Mouse (Mus musculus) layer of hippocampus, postnatal 25 days (tissue): ENCODE results near the gene Lrrc32. TPM values are rescaled to one million over a fixed set of nuclear protein-coding genes. Genes with fewer than 3 reads are reported as not detected.

Source experiments
- DNase-seq, 2 experiments: peaks; one replicate each; pipeline ENCODE4 v3.0.0; 2022; ENCODE audit warnings: mixed read lengths in 2 of 2, low spot score in 1 of 2; ENCODE audit errors: extremely low spot score in 1 of 2
- total RNA-seq, 2 experiments: library from RNA; stranded (reverse); gene quantifications; 2 replicates each; pipeline ENCODE4 v1.2.3; 2021

The Lrrc32 gene
- total RNA-seq = 1 to 10 TPM; 2.7 to 3.8 TPM

- no peak for DNase-seq
These were observed at the start of gene Lrrc32 for GRCm38 (mm10) chr7:98489131-98489530. Gene Lrrc32 (plus strand): TSS chr7:98489283.

- no peak for DNase-seq
These were observed 49.1 kb upstream of the Lrrc32 start, which contains the start of gene Gucy2d for GRCm38 (mm10) chr7:98439956-98440466. Gene Gucy2d (plus strand): TSS chr7:98440416.

- no peak for DNase-seq
These were observed 42.2 kb upstream of the Lrrc32 start for GRCm38 (mm10) chr7:98446873-98447272.

GRCm38 (mm10) chr7:98447585-98448308 lies 41.3 kb upstream of the Lrrc32 start:
- DNase-seq = no peak

GRCm38 (mm10) chr7:98448309-98448630 lies 40.8 kb upstream of the Lrrc32 start:
- no peak for DNase-seq

- no peak for DNase-seq
These were observed 39.4 kb upstream of the Lrrc32 start for GRCm38 (mm10) chr7:98449696-98450095.

- DNase-seq = no peak
These were observed 34.5 kb upstream of the Lrrc32 start for GRCm38 (mm10) chr7:98454397-98455120.

GRCm38 (mm10) chr7:98460319-98460718 lies 28.8 kb upstream of the Lrrc32 start:
- DNase-seq = no peak

GRCm38 (mm10) chr7:98469089-98469488 lies 20.0 kb upstream of the Lrrc32 start:
- no peak for DNase-seq

GRCm38 (mm10) chr7:98472529-98472928 lies 16.6 kb upstream of the Lrrc32 start:
- DNase-seq = no peak

- DNase-seq = no peak
These were observed 14.5 kb upstream of the Lrrc32 start for GRCm38 (mm10) chr7:98474558-98474957.

- peak in 1 of 2 experiments; percentile 15 for DNase-seq
These were observed 11.9 kb upstream of the Lrrc32 start for GRCm38 (mm10) chr7:98477153-98477552.

GRCm38 (mm10) chr7:98480481-98480880 lies 8.6 kb upstream of the Lrrc32 start:
- no peak for DNase-seq

GRCm38 (mm10) chr7:98481066-98481734 lies 7.9 kb upstream of the Lrrc32 start:
- DNase-seq = peak; percentile 76 to 86

- no peak for DNase-seq
These were observed 7.2 kb upstream of the Lrrc32 start for GRCm38 (mm10) chr7:98481861-98482260.

- no peak for DNase-seq
These were observed 6.4 kb upstream of the Lrrc32 start for GRCm38 (mm10) chr7:98482551-98483267.

GRCm38 (mm10) chr7:98483268-98483607 lies 5.8 kb upstream of the Lrrc32 start:
- DNase-seq = no peak

- no peak for DNase-seq
These were observed 4.2 kb upstream of the Lrrc32 start for GRCm38 (mm10) chr7:98484878-98485277.

GRCm38 (mm10) chr7:98485508-98485907 lies 3.6 kb upstream of the Lrrc32 start:
- no peak for DNase-seq

- DNase-seq = no peak
These were observed 2.6 kb upstream of the Lrrc32 start for GRCm38 (mm10) chr7:98486471-98486917.
